Mouse (Mus musculus): ENCODE measurements around the gene Mtus2.

Gene Mtus2

DNA sequence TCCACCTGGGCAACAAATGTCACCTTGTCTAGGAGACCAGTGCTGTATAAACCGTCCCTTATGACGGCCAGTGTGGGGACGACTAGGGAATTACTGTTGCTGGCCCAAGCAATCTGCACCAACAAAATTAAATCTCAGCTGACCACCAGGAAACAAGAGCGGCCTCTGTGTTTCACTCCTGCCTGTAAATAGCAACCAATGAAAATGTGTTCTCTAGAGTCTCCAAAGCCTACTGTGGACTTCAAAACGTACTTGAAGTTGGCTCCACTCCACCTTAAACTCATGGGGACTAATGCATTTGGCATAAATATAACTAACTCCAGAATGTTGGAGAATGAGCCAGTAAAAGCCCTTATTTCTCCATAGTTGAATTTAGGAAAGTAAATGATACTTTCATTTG lies 387.3 kb downstream of the Mtus2 start:
- no peak for DNase-seq (ENCODE audit: low spot score in 2 of 2)

DNA sequence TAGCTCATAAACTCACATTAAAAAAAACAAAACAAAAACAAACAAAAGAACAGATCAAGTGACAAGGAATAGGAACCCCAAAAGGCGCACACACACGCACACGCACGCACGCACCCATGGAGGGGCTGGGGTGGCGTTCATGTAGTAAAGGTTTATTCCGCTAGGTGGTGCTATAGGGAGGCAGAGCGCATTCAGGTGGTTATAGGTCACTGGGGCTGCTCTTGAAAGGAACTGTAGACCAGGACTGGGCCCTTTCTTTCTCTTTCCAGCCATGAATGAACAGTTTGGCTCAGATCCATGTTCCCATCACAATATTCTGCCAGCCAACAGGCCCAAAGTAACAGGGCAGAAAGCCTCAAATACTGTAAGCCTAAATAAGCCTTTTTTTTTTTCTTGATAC lies 389.4 kb downstream of the Mtus2 start:
- no peak for DNase-seq (ENCODE audit: low spot score in 2 of 2)

DNA sequence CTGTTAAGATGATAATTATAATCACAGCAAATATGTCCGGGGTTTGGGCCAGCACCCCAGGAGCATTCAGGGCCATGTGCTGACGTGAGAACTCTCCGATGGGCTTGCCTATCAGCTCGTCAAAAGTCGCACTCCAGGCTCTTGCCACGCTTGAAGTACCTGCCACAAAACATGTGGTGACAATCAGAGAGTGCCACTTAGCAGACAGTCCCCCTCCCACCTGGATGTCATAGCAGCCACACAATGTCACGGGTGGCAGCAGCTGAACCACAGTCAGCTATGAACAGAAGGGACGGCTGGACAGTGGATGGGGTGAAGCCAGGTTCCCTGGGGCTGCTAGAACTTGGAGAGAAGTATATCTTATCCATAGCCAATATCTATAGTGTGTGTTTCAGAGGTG lies 391.0 kb downstream of the Mtus2 start:
- DNase-seq (ENCODE audit: low spot score in 2 of 2) = no peak

DNA sequence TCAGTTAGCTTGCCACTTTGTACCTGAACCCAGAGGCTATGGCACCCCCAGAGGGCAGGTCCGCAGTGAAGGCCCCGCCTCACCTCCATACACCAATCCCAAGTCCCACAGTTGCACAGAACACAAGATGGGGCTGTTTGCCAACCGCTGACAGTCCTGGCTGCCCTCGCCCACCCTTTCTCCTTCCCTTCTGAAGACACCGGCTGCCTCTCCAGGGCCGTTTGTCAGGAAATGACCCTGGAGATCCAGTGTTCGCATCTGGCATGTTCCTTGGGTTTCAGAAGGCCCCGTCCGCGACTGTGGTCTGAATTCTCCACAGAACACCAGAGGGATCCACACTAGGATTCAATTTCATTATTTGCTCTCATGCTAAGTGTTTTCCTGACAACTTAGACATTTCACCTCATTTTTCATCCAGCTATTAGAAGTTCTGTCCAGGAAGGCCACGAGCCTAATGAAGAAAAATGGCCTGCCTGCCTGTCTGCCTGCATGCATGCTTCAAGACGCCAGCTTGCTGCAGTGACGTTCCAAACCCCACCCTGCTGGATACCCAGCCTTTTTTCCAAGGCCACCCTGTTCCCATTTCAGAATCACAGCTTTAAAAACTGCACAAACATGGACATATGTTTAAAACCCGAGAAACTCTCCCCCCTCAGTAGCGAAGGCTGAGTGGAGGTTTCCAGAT lies 392.3 kb downstream of the Mtus2 start:
- DNase-seq (ENCODE audit: low spot score in 2 of 2) = no peak

DNA sequence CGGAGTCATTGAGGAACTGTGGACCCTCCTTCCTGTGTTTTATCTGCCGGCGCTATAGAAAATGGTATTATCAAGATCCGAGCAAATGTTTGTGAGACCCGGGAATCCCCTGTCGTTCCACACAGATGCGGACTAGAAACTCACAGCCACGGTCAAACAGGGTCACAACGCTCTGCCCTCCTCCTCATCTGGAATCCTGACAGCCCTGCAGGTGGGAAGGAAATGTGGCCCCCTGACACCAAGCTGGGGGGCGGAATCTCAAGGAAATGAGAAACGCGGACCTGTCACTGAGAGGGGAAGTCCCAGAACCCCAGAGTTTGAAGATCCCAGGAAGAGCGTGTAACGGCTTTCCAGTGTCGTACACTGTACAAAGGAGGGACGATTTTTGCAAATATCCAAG lies 396.3 kb downstream of the Mtus2 start:
- DNase-seq (ENCODE audit: low spot score in 2 of 2) = no peak

DNA sequence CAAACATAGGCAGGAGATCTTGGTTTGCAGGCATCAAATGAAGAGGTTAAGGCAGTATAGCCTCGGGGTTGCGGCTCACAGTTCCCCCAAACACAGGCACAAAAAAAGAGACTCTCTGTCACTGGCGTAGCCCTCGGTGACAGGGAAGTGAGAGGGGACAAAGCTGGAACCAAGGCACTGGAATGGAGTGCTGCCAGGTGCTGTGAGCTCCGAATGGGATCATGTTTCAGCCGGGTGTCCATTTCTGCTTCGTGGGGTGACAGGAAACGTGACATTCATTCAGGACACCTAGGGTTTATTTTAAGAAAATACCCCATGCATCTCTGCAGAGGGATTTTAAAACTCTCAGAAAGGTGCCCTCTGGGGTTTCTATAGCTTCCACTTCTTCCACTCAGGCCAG lies 397.4 kb downstream of the Mtus2 start:
- DNase-seq (ENCODE audit: low spot score in 2 of 2) = no peak

DNA sequence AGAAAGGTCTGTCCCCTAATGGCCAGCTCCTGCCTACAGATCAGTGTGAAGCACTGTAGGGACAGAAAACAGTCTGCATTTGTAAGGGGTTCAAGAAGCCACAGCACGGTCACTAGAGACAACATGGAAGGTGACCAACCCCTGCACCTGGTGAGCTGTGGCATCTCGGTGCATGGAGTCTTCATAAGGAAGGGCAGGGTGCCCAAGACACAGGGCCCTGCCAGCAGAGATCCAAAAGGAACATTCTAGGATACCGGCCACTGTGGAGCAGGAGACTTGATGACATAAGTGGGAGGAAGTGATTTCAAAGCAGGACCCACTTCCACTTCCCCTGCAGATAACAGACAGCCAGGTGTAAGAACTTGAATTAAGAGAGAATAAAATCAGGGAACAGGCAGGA lies 398.7 kb downstream of the Mtus2 start:
- DNase-seq (ENCODE audit: low spot score in 2 of 2) = no peak

DNA sequence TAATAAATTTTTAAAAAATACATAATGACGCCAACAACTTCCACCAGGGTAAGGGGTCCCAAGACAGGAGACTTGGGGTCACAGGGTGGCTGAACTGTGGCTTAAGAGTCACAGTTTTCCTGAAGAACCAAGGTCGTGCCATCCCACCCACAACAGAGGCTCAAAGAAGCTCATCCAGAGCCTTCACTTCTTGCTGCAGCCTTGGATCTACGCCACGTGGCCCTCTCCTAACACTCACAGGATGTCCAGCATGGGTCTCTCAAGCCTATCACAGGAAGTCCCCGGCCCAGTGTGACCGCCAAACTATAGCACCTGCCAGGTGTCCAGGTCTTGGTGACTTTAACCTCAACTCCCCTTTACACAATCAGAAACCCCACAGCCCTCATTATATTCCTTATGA lies 400.0 kb downstream of the Mtus2 start:
- no peak for DNase-seq (ENCODE audit: low spot score in 2 of 2)

DNA sequence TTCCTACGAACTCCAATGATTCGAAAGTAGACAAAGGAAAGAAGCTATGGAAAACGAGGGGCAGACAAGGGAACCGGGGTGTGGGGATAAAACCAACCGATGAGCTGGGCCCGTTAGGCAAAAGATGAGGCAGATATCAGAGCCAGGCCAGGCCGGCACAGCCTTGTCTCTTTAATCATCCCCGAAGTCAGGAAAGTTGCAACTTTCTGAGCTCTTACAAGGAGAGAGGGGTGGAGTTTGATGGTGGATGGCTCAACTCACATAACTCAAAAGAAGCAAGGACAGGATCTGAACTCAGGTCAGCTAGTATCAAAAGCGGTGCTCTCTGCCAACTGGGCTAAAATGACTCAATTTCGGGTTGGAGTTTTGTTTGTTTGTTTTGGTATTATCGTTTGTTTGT lies 402.0 kb downstream of the Mtus2 start:
- no peak for DNase-seq (ENCODE audit: low spot score in 2 of 2)

DNA sequence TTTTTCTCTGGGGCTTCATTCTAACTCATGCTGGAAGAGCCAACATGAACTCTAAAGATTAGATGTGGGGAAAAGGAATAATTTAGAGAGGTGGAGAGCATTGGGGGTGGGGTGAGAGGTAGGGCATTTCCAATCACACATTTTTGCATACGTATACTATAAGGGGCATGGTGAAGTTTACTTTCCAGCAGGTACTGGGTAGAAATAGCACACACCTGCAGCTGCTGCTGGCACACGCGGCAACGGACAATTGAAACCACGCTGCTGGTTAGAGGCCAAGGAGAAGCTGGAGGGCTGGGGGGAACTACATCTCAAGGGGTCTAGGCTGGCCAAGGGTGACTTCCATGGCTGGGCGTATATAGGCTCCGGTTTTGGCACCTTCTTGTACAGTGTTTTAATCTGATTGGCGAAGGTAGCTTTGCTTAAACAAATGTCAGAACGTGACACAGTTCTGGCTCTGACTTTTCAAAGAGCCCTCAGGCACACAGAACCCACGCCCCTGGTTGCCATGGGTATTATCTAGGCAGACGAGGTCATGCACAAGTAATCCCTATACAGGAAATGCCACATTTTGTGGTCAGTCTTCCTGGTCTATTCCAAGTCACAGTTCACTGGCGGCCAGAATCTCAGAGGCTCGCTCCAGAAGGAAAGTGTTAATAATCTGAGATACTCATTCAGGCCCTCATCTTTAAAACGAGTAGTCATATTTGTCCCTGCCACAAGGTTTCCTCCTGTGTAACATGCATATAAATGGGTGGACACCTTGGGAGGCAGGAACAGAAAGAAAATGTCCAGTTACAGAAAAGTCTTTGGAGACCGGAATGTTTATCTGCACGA lies 404.0 kb downstream of the Mtus2 start:
- no peak for DNase-seq (ENCODE audit: low spot score in 2 of 2)

DNA sequence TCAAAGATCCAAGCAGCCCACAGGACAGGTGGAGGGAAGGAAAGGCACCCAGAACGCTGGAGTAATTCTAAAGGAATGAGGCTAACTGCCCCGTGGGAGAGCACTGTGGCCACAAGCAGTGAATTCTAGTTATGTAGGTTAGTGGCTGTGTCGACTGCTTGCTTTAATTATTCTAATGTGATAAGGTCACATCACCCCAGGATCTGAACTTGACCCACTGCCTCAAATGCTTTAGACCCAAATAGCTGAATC lies 404.6 kb downstream of the Mtus2 start:
- no peak for DNase-seq (ENCODE audit: low spot score in 2 of 2)

DNA sequence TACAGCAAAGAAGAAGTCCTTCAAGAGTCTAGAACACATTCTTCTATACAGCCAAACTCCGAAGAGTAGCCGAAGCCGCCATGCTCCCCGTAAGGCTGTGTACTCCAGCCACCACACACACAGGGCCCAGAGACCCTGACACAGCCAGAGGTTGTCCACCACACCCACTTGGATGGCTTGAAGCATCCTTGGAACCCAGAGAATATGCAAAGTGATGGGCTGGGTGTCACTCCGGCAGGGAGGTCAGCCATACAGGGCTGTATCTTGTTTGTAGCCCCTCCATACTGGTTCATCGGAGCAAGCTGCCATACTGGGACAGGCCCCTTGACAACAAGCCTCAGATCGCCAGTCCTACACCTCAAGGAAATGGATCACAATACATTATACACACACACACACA lies 405.2 kb downstream of the Mtus2 start:
- DNase-seq (ENCODE audit: low spot score in 2 of 2) = no peak

DNA sequence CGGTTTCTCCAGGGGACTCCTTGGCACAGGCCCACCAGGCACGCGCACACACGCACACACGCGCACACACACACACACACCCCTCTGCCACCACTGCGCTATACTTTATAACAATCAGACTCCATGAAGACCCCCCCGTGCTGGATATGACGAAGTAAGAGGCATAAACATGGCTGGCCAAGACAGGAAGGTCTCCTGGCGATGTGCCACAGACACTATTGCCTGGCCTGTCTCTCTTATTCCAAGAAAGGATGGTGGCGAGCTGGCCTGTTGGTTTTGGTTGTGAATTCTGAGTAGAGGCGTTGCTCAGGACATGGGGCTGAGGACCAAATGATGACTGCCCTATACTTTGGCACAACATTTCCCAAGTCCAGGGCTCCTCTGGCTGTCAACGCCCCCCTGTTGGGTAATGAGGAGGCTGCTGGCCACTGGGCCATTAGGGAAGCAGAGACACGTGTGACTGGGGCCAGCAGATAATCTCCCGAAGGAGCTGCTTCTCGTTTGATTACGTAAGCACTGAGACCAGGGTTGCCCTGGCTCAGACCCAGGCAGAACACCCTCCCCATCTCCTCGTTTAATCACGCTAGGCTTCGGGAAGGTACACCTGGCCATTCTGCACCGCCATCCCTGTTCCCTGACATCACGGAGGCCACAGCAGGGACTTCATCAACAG lies 406.5 kb downstream of the Mtus2 start:
- no peak for DNase-seq (ENCODE audit: low spot score in 2 of 2)

Measured in frontal cortex, postnatal 10 days (tissue).